Mouse (Mus musculus): Measurements from ENCODE around the gene Mad2l1bp. TPM values are rescaled to one million over a fixed set of nuclear protein-coding genes. Genes with fewer than 3 reads are reported as not detected.

Mad2l1bp gene
- total and polyA plus RNA-seq, 3 experiments: 12.8 to 27.4 (median 14.0) TPM

DNA sequence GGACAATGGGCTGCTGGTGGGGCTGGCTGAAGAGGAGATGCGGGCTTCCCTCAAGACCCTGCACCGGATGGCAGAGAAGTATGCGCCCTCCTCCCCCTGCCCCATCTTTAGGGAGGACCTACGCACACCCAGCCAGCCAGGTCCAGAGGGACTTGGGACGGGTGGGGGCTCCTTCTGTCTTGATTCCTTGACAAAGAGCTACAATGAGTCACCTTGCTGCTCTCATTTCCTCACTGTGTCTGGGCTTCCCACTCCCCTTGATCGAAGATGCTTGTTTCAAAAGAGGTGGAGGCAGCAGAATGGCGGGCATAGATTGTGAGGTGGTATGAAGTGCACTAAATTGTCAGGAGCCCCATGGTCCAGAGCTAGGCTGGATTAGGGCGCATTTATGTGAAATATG, 10.9 kb upstream of the Mad2l1bp start:
- TF ChIP-seq TAL1 (conservative IDR thresholded peaks at IDR 0.05; ENCODE audit: low read depth, low read length): no peak
- no peak for TF ChIP-seq GATA1 (IDR thresholded peaks at IDR 0.05; ENCODE audit: borderline replicate concordance, low read length)
- no peak for TF ChIP-seq POLR2AphosphoS5 (IDR thresholded peaks at IDR 0.05; ENCODE audit: insufficient replicate concordance, low read depth, low read length)
- TF ChIP-seq GATA2 (IDR thresholded peaks at IDR 0.05; ENCODE audit: borderline replicate concordance, low read depth, low read length): no peak
- no peak for TF ChIP-seq CTCF (IDR thresholded peaks at IDR 0.05; ENCODE audit: low read depth, low read length)
- Histone ChIP-seq H3K4me3 (ENCODE audit: low read depth, low read length) (no peak overlapping the region), H3K36me3 (replicated peaks) (peaks cover 62% of the 10 kb centered on the region), H3K9me3 (replicated peaks) (no peaks in the 10 kb centered on the region), H3K27me3 (ENCODE audit: insufficient read depth, low read length) (no peaks in the 10 kb centered on the region), H3K4me1 (ENCODE audit: insufficient read depth, low read depth, low read length) (peaks cover 54% of the 10 kb centered on the region)
- ATAC-seq (ENCODE audit: extremely low read depth, insufficient number of reproducible peaks, low FRiP score, poor library complexity, severe bottlenecking) (no peak), DNase-seq (ENCODE audit: low spot score) (no peak)

DNA sequence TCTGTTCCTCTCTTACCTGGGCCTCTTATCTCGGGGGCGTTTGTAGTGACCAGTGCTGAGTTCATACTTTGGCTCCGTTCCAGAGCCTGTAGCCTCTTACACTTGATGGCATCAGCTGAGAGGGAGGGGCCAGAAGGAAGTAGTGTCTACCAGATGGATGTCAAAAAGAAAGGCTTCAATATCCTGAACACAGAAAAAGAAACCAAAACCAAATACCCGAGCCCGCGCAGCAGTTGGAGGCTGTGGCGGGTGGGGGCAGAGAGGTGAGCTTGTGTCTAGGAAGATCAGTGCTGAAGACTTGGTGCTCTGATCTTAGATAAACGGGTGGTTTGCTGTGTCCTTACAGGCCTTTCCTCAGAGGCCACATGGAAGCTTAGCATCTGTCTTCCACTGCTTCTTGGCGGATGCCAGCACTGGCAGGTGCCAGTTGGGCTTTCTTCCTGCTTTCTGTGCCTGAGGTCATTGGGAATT, 9.6 kb upstream of the Mad2l1bp start:
- ATAC-seq (ENCODE audit: extremely low read depth, insufficient number of reproducible peaks, low FRiP score, poor library complexity, severe bottlenecking): no peak
- peaks cover 49% of the 10 kb centered on the region for H3K36me3 ChIP-seq (replicated peaks)
- TF ChIP-seq POLR2AphosphoS5 (IDR thresholded peaks at IDR 0.05; ENCODE audit: insufficient replicate concordance, low read depth, low read length) (no peak), GATA1 (IDR thresholded peaks at IDR 0.05; ENCODE audit: borderline replicate concordance, low read length) (no peak), CTCF (IDR thresholded peaks at IDR 0.05; ENCODE audit: low read depth, low read length) (no peak), TAL1 (conservative IDR thresholded peaks at IDR 0.05; ENCODE audit: low read depth, low read length) (no peak)
- H3K4me3 ChIP-seq (ENCODE audit: low read depth, low read length): peak overlapping the region; percentile 57; the same call in 1 of the 2 replicates
- no peaks in the 10 kb centered on the region for H3K9me3 ChIP-seq (replicated peaks)
- H3K27me3 ChIP-seq (ENCODE audit: insufficient read depth, low read length): no peaks in the 10 kb centered on the region
- no peak for DNase-seq (ENCODE audit: low spot score)
- H3K4me1 ChIP-seq (ENCODE audit: insufficient read depth, low read depth, low read length): peaks cover 57% of the 10 kb centered on the region

DNA sequence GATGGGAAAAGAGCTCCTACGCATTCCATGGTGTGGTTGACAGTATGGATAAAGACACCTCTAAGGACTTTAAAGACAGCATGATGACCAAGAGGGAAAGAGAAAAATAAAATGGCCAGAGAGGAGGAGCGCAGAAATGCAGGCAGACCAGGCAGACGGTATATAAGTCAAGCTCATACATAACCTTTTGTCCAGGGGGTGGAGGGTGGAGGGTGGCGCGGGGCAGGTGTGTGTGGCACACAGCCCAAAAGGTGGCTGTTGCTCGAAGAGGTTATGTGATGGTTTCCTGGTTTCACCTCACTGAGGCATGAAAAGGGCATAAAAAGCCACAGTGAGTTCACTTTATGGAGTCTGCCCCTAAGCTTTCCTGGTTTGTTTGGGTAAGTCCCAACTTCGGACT, 9.2 kb upstream of the Mad2l1bp start:
- peaks cover 55% of the 10 kb centered on the region for H3K4me1 ChIP-seq (ENCODE audit: insufficient read depth, low read depth, low read length)

DNA sequence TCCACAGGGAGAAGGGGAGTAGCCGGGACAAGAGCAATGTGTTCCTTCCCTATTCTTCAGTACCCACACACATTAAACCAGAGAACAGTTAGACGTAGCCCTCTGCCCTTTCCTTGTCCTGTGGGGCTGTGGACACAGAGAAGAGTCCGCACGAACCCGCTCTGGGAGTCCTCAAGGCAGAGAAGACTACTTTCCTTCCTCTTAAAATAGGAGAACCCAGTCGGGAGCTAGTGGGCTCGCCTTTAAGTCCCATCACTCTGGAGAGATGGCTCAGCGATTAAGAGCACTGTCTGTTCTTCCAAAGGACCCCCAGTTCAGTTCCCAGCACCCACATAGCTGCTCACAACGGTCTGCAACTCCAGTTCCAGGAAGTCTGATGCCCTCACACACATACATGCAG, 8.4 kb upstream of the Mad2l1bp start:
- no peak for TF ChIP-seq CTCF (IDR thresholded peaks at IDR 0.05; ENCODE audit: low read depth, low read length)
- TF ChIP-seq GATA1 (IDR thresholded peaks at IDR 0.05; ENCODE audit: borderline replicate concordance, low read length): no peak
- no peak for TF ChIP-seq TAL1 (conservative IDR thresholded peaks at IDR 0.05; ENCODE audit: low read depth, low read length)
- TF ChIP-seq GATA2 (IDR thresholded peaks at IDR 0.05; ENCODE audit: borderline replicate concordance, low read depth, low read length): no peak
- no peak for TF ChIP-seq POLR2AphosphoS5 (IDR thresholded peaks at IDR 0.05; ENCODE audit: insufficient replicate concordance, low read depth, low read length)
- Histone ChIP-seq H3K4me3 (ENCODE audit: low read depth, low read length) (peak overlapping the region; percentile 74), H3K36me3 (replicated peaks) (peaks cover 36% of the 10 kb centered on the region), H3K9me3 (replicated peaks) (no peaks in the 10 kb centered on the region), H3K4me1 (ENCODE audit: insufficient read depth, low read depth, low read length) (peaks cover 63% of the 10 kb centered on the region), H3K27me3 (ENCODE audit: insufficient read depth, low read length) (no peaks in the 10 kb centered on the region)
- DNase-seq (ENCODE audit: low spot score): no peak
- no peak for ATAC-seq (ENCODE audit: extremely low read depth, insufficient number of reproducible peaks, low FRiP score, poor library complexity, severe bottlenecking)

More for the DNA sequence above, 9.2 kb upstream of the Mad2l1bp start:
- no peak for DNase-seq (ENCODE audit: low spot score)
- ATAC-seq (ENCODE audit: extremely low read depth, insufficient number of reproducible peaks, low FRiP score, poor library complexity, severe bottlenecking): no peak
- Histone ChIP-seq H3K9me3 (replicated peaks) (no peaks in the 10 kb centered on the region), H3K27me3 (ENCODE audit: insufficient read depth, low read length) (no peaks in the 10 kb centered on the region), H3K36me3 (replicated peaks) (peaks cover 45% of the 10 kb centered on the region), H3K4me3 (ENCODE audit: low read depth, low read length) (peak overlapping the region; percentile 57; the same call in 1 of the 2 replicates)
- no peak for TF ChIP-seq GATA1 (IDR thresholded peaks at IDR 0.05; ENCODE audit: borderline replicate concordance, low read length)
- TF ChIP-seq TAL1 (conservative IDR thresholded peaks at IDR 0.05; ENCODE audit: low read depth, low read length): no peak
- TF ChIP-seq GATA2 (IDR thresholded peaks at IDR 0.05; ENCODE audit: borderline replicate concordance, low read depth, low read length): no peak

DNA sequence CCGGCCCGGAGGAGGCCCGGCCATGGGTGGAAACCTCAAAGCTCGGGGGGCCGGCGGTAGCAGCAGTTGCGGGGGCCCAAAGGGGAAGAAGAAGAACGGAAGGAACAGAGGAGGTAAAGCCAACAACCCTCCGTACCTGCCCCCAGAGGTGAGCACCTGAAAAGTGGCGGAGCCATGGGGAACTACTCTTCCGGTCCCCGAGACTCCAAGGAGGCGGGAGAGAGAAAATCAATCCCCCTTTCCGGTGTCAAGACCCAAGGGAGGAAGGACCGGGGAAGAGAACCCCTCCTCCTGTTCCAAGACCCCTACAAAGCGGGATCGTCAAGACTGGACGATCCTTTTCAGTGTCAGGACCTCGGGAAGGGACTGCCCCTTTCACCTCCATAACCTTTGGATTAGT, 7.8 kb upstream of the Mad2l1bp start:
- DNase-seq (ENCODE audit: low spot score) (no peak), ATAC-seq (ENCODE audit: extremely low read depth, insufficient number of reproducible peaks, low FRiP score, poor library complexity, severe bottlenecking) (no peak)
- peaks cover 68% of the 10 kb centered on the region for H3K4me1 ChIP-seq (ENCODE audit: insufficient read depth, low read depth, low read length)
- no peak for TF ChIP-seq CTCF (IDR thresholded peaks at IDR 0.05; ENCODE audit: low read depth, low read length)
- no peaks in the 10 kb centered on the region for H3K9me3 ChIP-seq (replicated peaks)
- H3K36me3 ChIP-seq (replicated peaks): peaks cover 31% of the 10 kb centered on the region
- peak overlapping the region; percentile 74 for H3K4me3 ChIP-seq (ENCODE audit: low read depth, low read length)
- H3K27me3 ChIP-seq (ENCODE audit: insufficient read depth, low read length): no peaks in the 10 kb centered on the region

DNA sequence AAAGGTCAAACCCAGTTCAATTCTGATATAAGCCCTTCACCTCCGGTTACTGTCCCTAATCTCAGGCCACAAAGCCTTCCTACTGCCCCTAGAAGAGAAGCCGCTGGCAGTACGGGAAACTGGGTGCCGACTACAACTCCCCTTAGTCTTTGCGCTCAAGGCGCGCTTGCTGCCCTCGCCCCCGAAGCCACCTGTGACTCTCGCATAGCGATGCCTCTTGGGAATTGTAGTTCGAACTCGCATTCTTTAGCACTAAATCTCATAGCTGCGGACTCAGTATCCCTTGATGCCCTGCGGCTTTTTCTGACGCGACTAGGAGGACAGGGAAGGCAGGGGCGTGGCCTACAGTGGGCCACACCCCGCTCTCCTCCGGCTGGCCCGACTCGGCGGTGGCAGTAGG, 7.3 kb upstream of the Mad2l1bp start, which contains the start of gene Gtpbp2:
Gene Gtpbp2, plus strand, starts transcription at position 347 of the 400 bp plus-strand sequence.
- H3K4me3 ChIP-seq (ENCODE audit: low read depth, low read length): peak within 1 kb of the TSS; percentile 74
- H3K27me3 ChIP-seq (ENCODE audit: insufficient read depth, low read length): no peaks in the 10 kb centered on the region
- H3K36me3 ChIP-seq (replicated peaks): peaks cover 26% of the 10 kb centered on the region
- TF ChIP-seq GATA1 (IDR thresholded peaks at IDR 0.05; ENCODE audit: borderline replicate concordance, low read length): no peak
- no peak for TF ChIP-seq TAL1 (conservative IDR thresholded peaks at IDR 0.05; ENCODE audit: low read depth, low read length)
- peaks cover 68% of the 10 kb centered on the region for H3K4me1 ChIP-seq (ENCODE audit: insufficient read depth, low read depth, low read length)
- no peaks in the 10 kb centered on the region for H3K9me3 ChIP-seq (replicated peaks)
- DNase-seq (ENCODE audit: low spot score) (peak; percentile 88), ATAC-seq (ENCODE audit: extremely low read depth, insufficient number of reproducible peaks, low FRiP score, poor library complexity, severe bottlenecking) (peak; percentile 92)

DNA sequence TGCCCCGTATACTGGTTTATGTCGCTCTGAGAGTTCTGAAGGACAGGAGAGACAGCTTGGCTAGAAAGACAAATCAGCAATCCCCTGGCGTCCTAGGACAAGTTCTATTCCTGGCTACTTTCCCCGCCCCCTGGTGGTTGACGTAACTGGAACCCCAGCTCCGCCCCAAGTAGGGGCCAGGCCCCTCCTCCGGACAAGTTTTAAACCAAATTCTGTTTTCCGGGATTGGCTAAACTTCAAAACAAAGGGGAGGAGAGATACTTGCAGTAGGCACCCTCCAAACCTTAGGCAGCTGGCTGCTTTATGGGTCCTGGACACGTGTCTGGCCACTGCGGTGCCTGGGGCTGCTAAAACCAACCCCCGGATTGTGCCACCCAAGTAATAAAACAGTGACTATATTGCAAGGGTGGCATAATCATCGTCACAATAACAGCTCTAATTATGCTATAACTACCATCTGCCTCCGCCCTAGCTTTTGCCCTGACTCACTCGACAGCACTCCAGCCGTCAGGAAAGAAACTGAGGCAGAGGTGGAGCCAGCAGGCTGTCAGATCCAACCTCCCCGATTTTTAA, 6.8 kb upstream of the Mad2l1bp start:
- peaks cover 21% of the 10 kb centered on the region for H3K36me3 ChIP-seq (replicated peaks)
- peak overlapping the region; percentile 74 for H3K4me3 ChIP-seq (ENCODE audit: low read depth, low read length)
- no peaks in the 10 kb centered on the region for H3K27me3 ChIP-seq (ENCODE audit: insufficient read depth, low read length)
- H3K9me3 ChIP-seq (replicated peaks): no peaks in the 10 kb centered on the region
- TF ChIP-seq TAL1 (conservative IDR thresholded peaks at IDR 0.05; ENCODE audit: low read depth, low read length) (no peak), POLR2AphosphoS5 (IDR thresholded peaks at IDR 0.05; ENCODE audit: insufficient replicate concordance, low read depth, low read length) (peak; percentile 38; the same call in 1 of the 2 replicates)
- H3K4me1 ChIP-seq (ENCODE audit: insufficient read depth, low read depth, low read length): peaks cover 64% of the 10 kb centered on the region
- peak; percentile 78 for DNase-seq (ENCODE audit: low spot score)
- ATAC-seq (ENCODE audit: extremely low read depth, insufficient number of reproducible peaks, low FRiP score, poor library complexity, severe bottlenecking): peak; percentile 64
